Mouse (Mus musculus): Measurements from ENCODE around the gene Tspan13. TPM values are rescaled to one million over a fixed set of nuclear protein-coding genes. Genes with fewer than 3 reads are reported as not detected.

Gene Tspan13
- total RNA-seq, 2 experiments from 2014 or later, result 17.9 to 48.3 TPM

- ATAC-seq (replicated peaks; ENCODE audit: poor library complexity), result 0 out of 2 replicates have a peak, but pooled peaks have one; percentile 13
Measured at GRCm38 (mm10) chr12:36032419-36032818, 9.9 kb downstream of the Tspan13 start.

- peak; percentile 11; the same call in 1 of the 2 replicates for ATAC-seq (replicated peaks; ENCODE audit: poor library complexity)
Measured at GRCm38 (mm10) chr12:36030660-36031363, 11.5 kb downstream of the Tspan13 start.

GRCm38 (mm10) chr12:36029687-36030086 is 12.6 kb downstream of the Tspan13 start:
- ATAC-seq (replicated peaks; ENCODE audit: poor library complexity), result peak; percentile 32

GRCm38 (mm10) chr12:36028968-36029645 is 13.2 kb downstream of the Tspan13 start:
- ATAC-seq (replicated peaks; ENCODE audit: poor library complexity), result peak; percentile 58

GRCm38 (mm10) chr12:36027171-36027570 is 15.1 kb downstream of the Tspan13 start:
- no peak for ATAC-seq (replicated peaks; ENCODE audit: poor library complexity)

- ATAC-seq (replicated peaks; ENCODE audit: poor library complexity), result no peak
Measured at GRCm38 (mm10) chr12:36026126-36026525, 16.2 kb downstream of the Tspan13 start.

- no peak for ATAC-seq (replicated peaks; ENCODE audit: poor library complexity)
Measured at GRCm38 (mm10) chr12:36020710-36021109, 21.6 kb downstream of the Tspan13 start.

- ATAC-seq (replicated peaks; ENCODE audit: poor library complexity), result no peak
Measured at GRCm38 (mm10) chr12:36020081-36020480, 22.2 kb downstream of the Tspan13 start.

- peak; percentile 66 for ATAC-seq (replicated peaks; ENCODE audit: poor library complexity)
Measured at GRCm38 (mm10) chr12:36019572-36019971, 22.7 kb downstream of the Tspan13 start.

GRCm38 (mm10) chr12:36017791-36018190 is 24.5 kb downstream of the Tspan13 start:
- ATAC-seq (replicated peaks; ENCODE audit: poor library complexity), result no peak

- ATAC-seq (replicated peaks; ENCODE audit: poor library complexity), result no peak
Measured at GRCm38 (mm10) chr12:36013216-36013910, 28.9 kb downstream of the Tspan13 start.

- no peak for ATAC-seq (replicated peaks; ENCODE audit: poor library complexity)
Measured at GRCm38 (mm10) chr12:36008364-36009047, 33.8 kb downstream of the Tspan13 start.

GRCm38 (mm10) chr12:36007581-36007980 is 34.7 kb downstream of the Tspan13 start:
- ATAC-seq (replicated peaks; ENCODE audit: poor library complexity), result no peak

GRCm38 (mm10) chr12:36004714-36005113 is 37.6 kb downstream of the Tspan13 start:
- no peak for ATAC-seq (replicated peaks; ENCODE audit: poor library complexity)

GRCm38 (mm10) chr12:35995799-35996198 is 46.5 kb downstream of the Tspan13 start:
- ATAC-seq (replicated peaks; ENCODE audit: poor library complexity), result peak; percentile 85

GRCm38 (mm10) chr12:35994098-35994497 is 48.2 kb downstream of the Tspan13 start:
- no peak for ATAC-seq (replicated peaks; ENCODE audit: poor library complexity)

- ATAC-seq (replicated peaks; ENCODE audit: poor library complexity), result no peak
Measured at GRCm38 (mm10) chr12:35993583-35993982, 48.7 kb downstream of the Tspan13 start.

GRCm38 (mm10) chr12:35992711-35993110 is 49.6 kb downstream of the Tspan13 start, which contains the start of gene Agr2:
TSS of gene Agr2 (plus strand) at chr12:35992907.
- ATAC-seq (replicated peaks; ENCODE audit: poor library complexity), result no peak

- ATAC-seq (replicated peaks; ENCODE audit: poor library complexity), result no peak
Measured at GRCm38 (mm10) chr12:35984743-35985142, 57.6 kb downstream of the Tspan13 start.

- peak; percentile 82 for ATAC-seq (replicated peaks; ENCODE audit: poor library complexity)
Measured at GRCm38 (mm10) chr12:35983472-35983871, 58.8 kb downstream of the Tspan13 start.

Data from megakaryocyte progenitor cell, adult 5-6 weeks (primary cell).